Mouse (Mus musculus) G1E (cell line): ENCODE measurements at regions not wholly inside any gene's neighbourhood (a gene's known extent, or its start where the extent isn't known, plus 50 kb on each side); places are given as distances from the start of the nearest gene placed in this dataset.

Experiments used
- ATAC-seq: 2 replicates; pipeline ENCODE4 v1.8.0; 2016; ENCODE audit warnings: mild to moderate bottlenecking; ENCODE audit not compliant: insufficient number of reproducible peaks, poor library complexity, low FRiP score, severe bottlenecking; ENCODE audit errors: extremely low read depth
- DNase-seq: peaks from one replicate; pipeline ENCODE4 v3.0.0; 2012; ENCODE audit warnings: low spot score
- H3K27me3 ChIP-seq: 2 replicates; pipeline ENCODE4 v1.6.1; 2012; ENCODE audit warnings: mild to moderate bottlenecking, low read length, inconsistent platforms; ENCODE audit not compliant: insufficient read depth
- H3K36me3 ChIP-seq: replicated peaks from 2 replicates; pipeline ENCODE3; 2012; ENCODE audit warnings: mild to moderate bottlenecking, inconsistent platforms
- H3K4me1 ChIP-seq: 2 replicates; pipeline ENCODE4 v1.6.1; 2012; ENCODE audit warnings: low read depth, low read length, inconsistent platforms, mixed read lengths; ENCODE audit not compliant: insufficient read depth
- H3K4me3 ChIP-seq: 2 replicates; pipeline ENCODE4 v1.5.1; 2012; ENCODE audit warnings: low read depth, mild to moderate bottlenecking, inconsistent platforms, low read length, moderate library complexity, mixed read lengths
- H3K9me3 ChIP-seq: replicated peaks from 2 replicates; pipeline ENCODE4 v1.6.1; 2012; ENCODE audit warnings: inconsistent platforms
- CTCF ChIP-seq: IDR thresholded peaks from 2 replicates; pipeline ENCODE4 v1.5.1; 2012; ENCODE audit warnings: low read depth, low read length, inconsistent platforms, mixed read lengths
- GATA1 ChIP-seq: IDR thresholded peaks from 2 replicates; pipeline ENCODE4 v1.6.1; 2012; ENCODE audit warnings: borderline replicate concordance, low read length, inconsistent platforms, mixed read lengths
- GATA2 ChIP-seq: IDR thresholded peaks from 2 replicates; pipeline ENCODE4 v1.6.1; 2012; ENCODE audit warnings: low read depth, low read length, inconsistent platforms, borderline replicate concordance
- POLR2AphosphoS5 ChIP-seq: IDR thresholded peaks from 2 replicates; pipeline ENCODE4 v1.6.1; 2012; ENCODE audit warnings: low read depth, low read length, inconsistent platforms; ENCODE audit not compliant: insufficient replicate concordance
- TAL1 ChIP-seq: conservative IDR thresholded peaks from 2 replicates; pipeline ENCODE4 v1.6.1; 2012; ENCODE audit warnings: low read depth, low read length, inconsistent platforms, mixed read lengths

- no peaks in the 10 kb centered on the region for H3K4me1 ChIP-seq
Observed at GRCm38 (mm10) chr13:83076611-83077010, 427.2 kb upstream of the Mef2c start.

GRCm38 (mm10) chr13:83077085-83077484 is 426.7 kb upstream of the Mef2c start:
- no peak for DNase-seq
- Histone ChIP-seq H3K27me3 (no peaks in the 10 kb centered on the region), H3K4me1 (no peaks in the 10 kb centered on the region), H3K9me3 (no peaks in the 10 kb centered on the region), H3K36me3 (no peaks in the 10 kb centered on the region), H3K4me3 (no peak overlapping the region)
- no peak for ATAC-seq
- TF ChIP-seq GATA2 (no peak), TAL1 (no peak), CTCF (no peak), POLR2AphosphoS5 (no peak), GATA1 (no peak)

More at GRCm38 (mm10) chr13:83076611-83077010, 427.2 kb upstream of the Mef2c start:
- no peak for ATAC-seq
- no peaks in the 10 kb centered on the region for H3K9me3 ChIP-seq
- no peaks in the 10 kb centered on the region for H3K36me3 ChIP-seq
- no peak overlapping the region for H3K4me3 ChIP-seq
- no peak for DNase-seq
- no peaks in the 10 kb centered on the region for H3K27me3 ChIP-seq
- no peak for TF ChIP-seq POLR2AphosphoS5
- TF ChIP-seq TAL1: no peak
- TF ChIP-seq GATA1: no peak
- no peak for TF ChIP-seq GATA2
- TF ChIP-seq CTCF: no peak

- H3K27me3 ChIP-seq: no peaks in the 10 kb centered on the region
- H3K36me3 ChIP-seq: no peaks in the 10 kb centered on the region
- no peaks in the 10 kb centered on the region for H3K9me3 ChIP-seq
- no peak for DNase-seq
- ATAC-seq: no peak
- H3K4me1 ChIP-seq: no peaks in the 10 kb centered on the region
- no peak overlapping the region for H3K4me3 ChIP-seq
- TF ChIP-seq TAL1 (no peak), CTCF (no peak), POLR2AphosphoS5 (no peak), GATA2 (no peak), GATA1 (no peak)
Observed at GRCm38 (mm10) chr13:83079291-83079690, 424.5 kb upstream of the Mef2c start.

GRCm38 (mm10) chr13:83084948-83085347 is 418.9 kb upstream of the Mef2c start:
- DNase-seq: no peak
- Histone ChIP-seq H3K27me3 (no peaks in the 10 kb centered on the region), H3K36me3 (no peaks in the 10 kb centered on the region), H3K4me3 (no peak overlapping the region), H3K9me3 (no peaks in the 10 kb centered on the region), H3K4me1 (no peaks in the 10 kb centered on the region)
- TF ChIP-seq GATA2 (no peak), TAL1 (no peak), CTCF (no peak), POLR2AphosphoS5 (no peak), GATA1 (no peak)
- no peak for ATAC-seq

GRCm38 (mm10) chr13:83099908-83100307 is 403.9 kb upstream of the Mef2c start:
- Histone ChIP-seq H3K4me1 (no peaks in the 10 kb centered on the region), H3K9me3 (no peaks in the 10 kb centered on the region), H3K4me3 (no peak overlapping the region), H3K36me3 (no peaks in the 10 kb centered on the region), H3K27me3 (no peaks in the 10 kb centered on the region)
- ATAC-seq (no peak), DNase-seq (no peak)
- TF ChIP-seq CTCF (no peak), TAL1 (no peak), GATA2 (no peak), GATA1 (no peak), POLR2AphosphoS5 (no peak)

GRCm38 (mm10) chr13:83110610-83111009 is 393.2 kb upstream of the Mef2c start:
- no peaks in the 10 kb centered on the region for H3K4me1 ChIP-seq
- H3K27me3 ChIP-seq: no peaks in the 10 kb centered on the region
- H3K4me3 ChIP-seq: no peak overlapping the region
- TF ChIP-seq TAL1: no peak
- TF ChIP-seq GATA2: no peak
- no peak for TF ChIP-seq POLR2AphosphoS5
- no peak for TF ChIP-seq GATA1
- TF ChIP-seq CTCF: no peak
- H3K36me3 ChIP-seq: no peaks in the 10 kb centered on the region
- DNase-seq (no peak), ATAC-seq (no peak)
- H3K9me3 ChIP-seq: no peaks in the 10 kb centered on the region

- no peaks in the 10 kb centered on the region for H3K4me1 ChIP-seq
- no peaks in the 10 kb centered on the region for H3K36me3 ChIP-seq
- no peaks in the 10 kb centered on the region for H3K9me3 ChIP-seq
- H3K4me3 ChIP-seq: no peak overlapping the region
- TF ChIP-seq CTCF: no peak
- TF ChIP-seq GATA1: no peak
- no peak for TF ChIP-seq TAL1
- TF ChIP-seq POLR2AphosphoS5: no peak
- no peak for TF ChIP-seq GATA2
- DNase-seq: no peak
- no peak for ATAC-seq
- no peaks in the 10 kb centered on the region for H3K27me3 ChIP-seq
Observed at GRCm38 (mm10) chr13:83111503-83111902, 392.3 kb upstream of the Mef2c start.
